Mouse (Mus musculus): ENCODE measurements around the gene Tspan32.

The Tspan32 gene

GRCm38 (mm10) chr7:143051316-143051715, 46.5 kb downstream of the Tspan32 start:
- in situ Hi-C loops (cut with MboI; ENCODE audit: unreplicated experiment in 2 of 2): loop anchor here (25.0 kb wide), 2 partner anchors 539 to 1511 kb away; partner anchors contain the start of gene Ppfia1 (in 2 of the 2)

- in situ Hi-C loops (cut with MboI; ENCODE audit: unreplicated experiment in 2 of 2): loop anchor here (25.0 kb wide), 2 partner anchors 540 to 1510 kb away; partner anchors contain the start of gene Ppfia1 (in 2 of the 2)
These were observed 47.8 kb downstream of the Tspan32 start, which contains the start of gene Cd81 for GRCm38 (mm10) chr7:143052626-143053007. Cd81 (plus strand) TSS chr7:143052739.

- in situ Hi-C loops (cut with MboI; ENCODE audit: unreplicated experiment in 2 of 2): loop anchor here (25.0 kb wide), 2 partner anchors 541 to 1509 kb away; partner anchors contain the start of gene Ppfia1 (in 2 of the 2)
These were observed 48.4 kb downstream of the Tspan32 start for GRCm38 (mm10) chr7:143053008-143053899.

- in situ Hi-C loops (cut with MboI; ENCODE audit: unreplicated experiment in 2 of 2): loop anchor here (25.0 kb wide), 2 partner anchors 542 to 1508 kb away; partner anchors contain the start of gene Ppfia1 (in 2 of the 2)
These were observed 49.2 kb downstream of the Tspan32 start for GRCm38 (mm10) chr7:143053961-143054611.

- in situ Hi-C loops (cut with MboI; ENCODE audit: unreplicated experiment in 2 of 2): loop anchor here (25.0 kb wide), 2 partner anchors 542 to 1508 kb away; partner anchors contain the start of gene Ppfia1 (in 2 of the 2)
These were observed 49.7 kb downstream of the Tspan32 start for GRCm38 (mm10) chr7:143054612-143054965.

- in situ Hi-C loops (cut with MboI; ENCODE audit: unreplicated experiment in 2 of 2): loop anchor here (25.0 kb wide), 2 partner anchors 543 to 1507 kb away; partner anchors contain the start of gene Ppfia1 (in 2 of the 2)
These were observed 50.2 kb downstream of the Tspan32 start for GRCm38 (mm10) chr7:143055001-143055400.

- in situ Hi-C loops (cut with MboI; ENCODE audit: unreplicated experiment in 2 of 2): loop anchor here (25.0 kb wide), 2 partner anchors 543 to 1507 kb away; partner anchors contain the start of gene Ppfia1 (in 2 of the 2)
These were observed 50.8 kb downstream of the Tspan32 start for GRCm38 (mm10) chr7:143055499-143056186.

GRCm38 (mm10) chr7:143057023-143057422, 52.2 kb downstream of the Tspan32 start:
- in situ Hi-C loops (cut with MboI; ENCODE audit: unreplicated experiment in 2 of 2): loop anchor here (25.0 kb wide), 2 partner anchors 545 to 1505 kb away; partner anchors contain the start of gene Ppfia1 (in 2 of the 2)

GRCm38 (mm10) chr7:143057667-143058220, 52.9 kb downstream of the Tspan32 start:
- in situ Hi-C loops (cut with MboI; ENCODE audit: unreplicated experiment in 2 of 2): loop anchor here (25.0 kb wide), 2 partner anchors 545 to 1505 kb away; partner anchors contain the start of gene Ppfia1 (in 2 of the 2)

GRCm38 (mm10) chr7:143058221-143058697, 53.4 kb downstream of the Tspan32 start:
- in situ Hi-C loops (cut with MboI; ENCODE audit: unreplicated experiment in 2 of 2): loop anchor here (25.0 kb wide), 2 partner anchors 546 to 1504 kb away; partner anchors contain the start of gene Ppfia1 (in 2 of the 2)

- in situ Hi-C loops (cut with MboI; ENCODE audit: unreplicated experiment in 2 of 2): loop anchor here (25.0 kb wide), 2 partner anchors 547 to 1503 kb away; partner anchors contain the start of gene Ppfia1 (in 2 of the 2)
These were observed 54.5 kb downstream of the Tspan32 start for GRCm38 (mm10) chr7:143059202-143059870.

- in situ Hi-C loops (cut with MboI; ENCODE audit: unreplicated experiment in 2 of 2): loop anchor here (25.0 kb wide), 2 partner anchors 550 to 1500 kb away; partner anchors contain the start of gene Ppfia1 (in 2 of the 2)
These were observed 57.9 kb downstream of the Tspan32 start for GRCm38 (mm10) chr7:143062704-143063103.

GRCm38 (mm10) chr7:143064226-143064625, 59.4 kb downstream of the Tspan32 start:
- in situ Hi-C loops (cut with MboI; ENCODE audit: unreplicated experiment in 2 of 2): loop anchor here (25.0 kb wide), 2 partner anchors 552 to 1498 kb away; partner anchors contain the start of gene Ppfia1 (in 2 of the 2)

GRCm38 (mm10) chr7:143065692-143066091, 60.8 kb downstream of the Tspan32 start:
- in situ Hi-C loops (cut with MboI; ENCODE audit: unreplicated experiment in 2 of 2): loop anchor here (5.0 to 25.0 kb wide), 3 partner anchors 58 to 1497 kb away; partner anchors contain the start of genes Ppfia1 (in 2 of the 2) and Tspan32 (in 2 of the 2)

GRCm38 (mm10) chr7:143067469-143067868, 62.6 kb downstream of the Tspan32 start:
- in situ Hi-C loops (cut with MboI; ENCODE audit: unreplicated experiment in 2 of 2): loop anchor here (5.0 to 25.0 kb wide), 3 partner anchors 60 to 1495 kb away; partner anchors contain the start of genes Ppfia1 (in 2 of the 2) and Tspan32 (in 2 of the 2)

- in situ Hi-C loops (cut with MboI; ENCODE audit: unreplicated experiment in 2 of 2): loop anchor here (5.0 to 25.0 kb wide), 3 partner anchors 61 to 1494 kb away; partner anchors contain the start of genes Ppfia1 (in 2 of the 2) and Tspan32 (in 2 of the 2)
These were observed 63.1 kb downstream of the Tspan32 start for GRCm38 (mm10) chr7:143067897-143068296.

- in situ Hi-C loops (cut with MboI; ENCODE audit: unreplicated experiment in 2 of 2): loop anchor here (5.0 to 25.0 kb wide), 3 partner anchors 61 to 1494 kb away; partner anchors contain the start of genes Ppfia1 (in 2 of the 2) and Tspan32 (in 2 of the 2)
These were observed 63.6 kb downstream of the Tspan32 start for GRCm38 (mm10) chr7:143068316-143068881.
